Mouse (Mus musculus): ENCODE measurements around the gene Cldn9. TPM values are rescaled to one million over a fixed set of nuclear protein-coding genes. Genes with fewer than 3 reads are reported as not detected.

Gene Cldn9
- polyA plus RNA-seq, 1 experiment from 2014 or later, result 0.68 TPM

Other genes with a start within 250 kb of the Cldn9 start
- not detected in 2 replicates for gene Vmn2r117, start 204.3 kb downstream of the Cldn9 start, polyA plus RNA-seq (2015; fragmentation: Nextera tagmentation; extraction: Ambion mirVana)
- gene Zfp213, start 119.8 kb downstream of the Cldn9 start, polyA plus RNA-seq (2015; fragmentation: Nextera tagmentation; extraction: Ambion mirVana), result 19.4 and 19.7 TPM in 2 replicates
- gene Zfp13, start 84.5 kb downstream of the Cldn9 start, polyA plus RNA-seq (2015; fragmentation: Nextera tagmentation; extraction: Ambion mirVana), result 30.4 and 31.9 TPM in 2 replicates
- not detected in 2 replicates for gene Zscan10, start 83.2 kb downstream of the Cldn9 start, polyA plus RNA-seq (2015; fragmentation: Nextera tagmentation; extraction: Ambion mirVana)
- 1.2 and 1.7 TPM in 2 replicates for gene Mmp25, start 38.7 kb downstream of the Cldn9 start, polyA plus RNA-seq (2015; fragmentation: Nextera tagmentation; extraction: Ambion mirVana)
- gene Bicdl2, start 23.5 kb downstream of the Cldn9 start, polyA plus RNA-seq (2015; fragmentation: Nextera tagmentation; extraction: Ambion mirVana), result 0.22 TPM in 1 of 2 replicates, not detected in the other
- gene Hcfc1r1, start 10.4 kb downstream of the Cldn9 start, polyA plus RNA-seq (2015; fragmentation: Nextera tagmentation; extraction: Ambion mirVana), result 120 and 121 TPM in 2 replicates
- 39.1 and 42.9 TPM in 2 replicates for gene Thoc6, start 10.1 kb downstream of the Cldn9 start, polyA plus RNA-seq (2015; fragmentation: Nextera tagmentation; extraction: Ambion mirVana)
- gene Tnfrsf12a, start 6.6 kb downstream of the Cldn9 start, polyA plus RNA-seq (2015; fragmentation: Nextera tagmentation; extraction: Ambion mirVana), result 2.4 and 2.5 TPM in 2 replicates
- 0.23 TPM in 1 of 2 replicates, not detected in the other for gene Cldn6, start 4.8 kb downstream of the Cldn9 start, polyA plus RNA-seq (2015; fragmentation: Nextera tagmentation; extraction: Ambion mirVana)
- 0.06 and 0.11 TPM in 2 replicates for gene 1520401A03Rik, start 38.8 kb upstream of the Cldn9 start, polyA plus RNA-seq (2015; fragmentation: Nextera tagmentation; extraction: Ambion mirVana)
- 22.6 and 23.1 TPM in 2 replicates for gene Pkmyt1, start 42.3 kb upstream of the Cldn9 start, polyA plus RNA-seq (2015; fragmentation: Nextera tagmentation; extraction: Ambion mirVana)
- gene Paqr4, start 56.8 kb upstream of the Cldn9 start, polyA plus RNA-seq (2015; fragmentation: Nextera tagmentation; extraction: Ambion mirVana), result 70.9 and 72.6 TPM in 2 replicates
- 1.4 and 1.5 TPM in 2 replicates for gene Kremen2, start 61.8 kb upstream of the Cldn9 start, polyA plus RNA-seq (2015; fragmentation: Nextera tagmentation; extraction: Ambion mirVana)
- gene Flywch1, start 87.6 kb upstream of the Cldn9 start, polyA plus RNA-seq (2015; fragmentation: Nextera tagmentation; extraction: Ambion mirVana), result 242 and 257 TPM in 2 replicates
- 90.1 and 90.2 TPM in 2 replicates for gene Flywch2, start 102.1 kb upstream of the Cldn9 start, polyA plus RNA-seq (2015; fragmentation: Nextera tagmentation; extraction: Ambion mirVana)
- gene Srrm2, start 106.5 kb upstream of the Cldn9 start, polyA plus RNA-seq (2015; fragmentation: Nextera tagmentation; extraction: Ambion mirVana), result 552 and 579 TPM in 2 replicates
- 1,171 and 1,223 TPM in 2 replicates for gene Elob, start 145.1 kb upstream of the Cldn9 start, polyA plus RNA-seq (2015; fragmentation: Nextera tagmentation; extraction: Ambion mirVana)
- gene Prss33, start 152.0 kb upstream of the Cldn9 start, polyA plus RNA-seq (2015; fragmentation: Nextera tagmentation; extraction: Ambion mirVana), result 0.15 and 0.22 TPM in 2 replicates
- gene Prss32, start 159.8 kb upstream of the Cldn9 start, polyA plus RNA-seq (2015; fragmentation: Nextera tagmentation; extraction: Ambion mirVana), result not detected in 2 replicates
- gene Prss41, start 160.1 kb upstream of the Cldn9 start, polyA plus RNA-seq (2015; fragmentation: Nextera tagmentation; extraction: Ambion mirVana), result 1.4 and 1.6 TPM in 2 replicates
- not detected in 2 replicates for gene Prss21, start 184.0 kb upstream of the Cldn9 start, polyA plus RNA-seq (2015; fragmentation: Nextera tagmentation; extraction: Ambion mirVana)
- not detected in 2 replicates for gene Dcpp1, start 196.8 kb upstream of the Cldn9 start, polyA plus RNA-seq (2015; fragmentation: Nextera tagmentation; extraction: Ambion mirVana)
- not detected in 2 replicates for gene Dcpp2, start 196.9 kb upstream of the Cldn9 start, polyA plus RNA-seq (2015; fragmentation: Nextera tagmentation; extraction: Ambion mirVana)
- not detected in 2 replicates for gene Dcpp3, start 233.4 kb upstream of the Cldn9 start, polyA plus RNA-seq (2015; fragmentation: Nextera tagmentation; extraction: Ambion mirVana)

All from midbrain, embryonic 15.5 days (tissue).